Mouse (Mus musculus): ENCODE measurements at regions not wholly inside any gene's neighbourhood (a gene's known extent, or its start where the extent isn't known, plus 50 kb on each side); places are given as distances from the start of the nearest gene placed in this dataset.

DNA sequence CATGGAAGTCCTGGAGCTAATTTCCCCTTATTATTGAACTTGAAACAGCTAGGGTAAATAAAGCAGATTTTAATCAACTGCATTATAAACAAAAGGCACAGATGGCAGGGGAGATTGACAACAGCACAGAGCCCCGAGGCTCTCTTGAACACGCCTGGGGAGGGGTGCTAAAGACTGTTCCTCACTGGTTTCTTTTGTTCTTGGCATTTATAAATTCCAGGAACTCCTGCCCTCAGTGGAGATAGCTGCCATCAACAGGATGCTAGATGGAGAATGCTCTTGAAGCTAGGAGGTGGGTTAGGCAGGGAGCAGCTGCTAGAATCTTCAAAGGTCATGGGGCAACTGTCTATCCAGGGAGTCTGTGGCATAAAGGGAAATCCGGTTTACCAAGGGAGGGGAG lies 102.2 kb upstream of the Kit start:
- peaks cover 10% of the 10 kb centered on the region for H3K9me3 ChIP-seq
- H3K4me3 ChIP-seq (replicated peaks) = no peak overlapping the region
- peaks cover 15% of the 10 kb centered on the region for H3K4me1 ChIP-seq
- peaks cover 53% of the 10 kb centered on the region for H3K27me3 ChIP-seq (replicated peaks)
- no peak for TF ChIP-seq GATA1 (IDR thresholded peaks at IDR 0.05; ENCODE audit: borderline replicate concordance, low read length)
- no peak for TF ChIP-seq FLI1 (IDR thresholded peaks at IDR 0.05; ENCODE audit: low read length)
- no peaks in the 10 kb centered on the region for H3K36me3 ChIP-seq (replicated peaks; ENCODE audit: low read length)

DNA sequence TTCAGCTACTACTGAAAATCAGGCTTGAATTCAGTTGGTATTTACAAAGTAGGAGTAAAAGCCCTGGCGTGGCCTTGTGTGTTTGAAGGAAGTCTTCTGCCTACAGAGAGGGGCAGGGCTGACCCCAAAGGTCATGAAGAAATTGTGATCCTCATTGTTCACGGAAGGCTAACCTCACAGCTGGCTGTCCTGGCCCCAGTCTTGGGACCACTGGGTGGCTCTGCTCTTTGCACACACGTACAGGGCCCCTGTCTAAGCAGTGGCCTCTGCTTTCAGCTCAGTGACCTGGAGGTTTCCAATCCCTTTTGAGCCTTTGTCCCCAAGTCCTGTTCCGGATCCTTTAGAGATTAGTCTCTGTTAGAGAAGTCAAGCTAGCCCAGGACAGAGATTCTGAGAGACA lies 99.3 kb upstream of the Kit start:
- no peak for TF ChIP-seq GATA1 (IDR thresholded peaks at IDR 0.05; ENCODE audit: borderline replicate concordance, low read length)
- no peak for TF ChIP-seq FLI1 (IDR thresholded peaks at IDR 0.05; ENCODE audit: low read length)
- no peaks in the 10 kb centered on the region for H3K36me3 ChIP-seq (replicated peaks; ENCODE audit: low read length)
- no peak overlapping the region for H3K4me3 ChIP-seq (replicated peaks)
- peaks cover 15% of the 10 kb centered on the region for H3K4me1 ChIP-seq
- H3K9me3 ChIP-seq = peaks cover 10% of the 10 kb centered on the region
- H3K27me3 ChIP-seq (replicated peaks) = peaks cover 38% of the 10 kb centered on the region

DNA sequence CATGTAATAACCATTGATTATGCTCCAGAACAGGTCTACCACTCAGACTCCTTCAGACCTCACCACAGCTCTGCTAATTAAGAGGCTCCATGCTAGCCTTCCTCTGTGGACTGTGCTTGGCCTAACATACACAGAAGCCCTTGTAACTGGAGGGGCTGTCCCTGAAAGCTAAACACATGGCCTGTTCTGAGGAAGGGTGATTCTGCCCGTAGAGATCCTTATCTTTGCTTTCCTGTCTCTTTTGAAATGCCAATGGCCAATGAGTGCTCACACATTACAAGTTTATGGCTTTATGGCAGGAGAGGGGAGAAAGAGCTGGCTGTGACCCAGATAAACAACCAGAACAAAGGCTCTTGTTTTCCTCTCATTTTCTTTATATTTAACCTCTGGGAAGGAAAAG lies 96.2 kb upstream of the Kit start:
- Histone ChIP-seq H3K4me1 (no peaks in the 10 kb centered on the region; the same call in 1 of the 2 replicates), H3K9me3 (peaks cover 10% of the 10 kb centered on the region), H3K4me3 (replicated peaks) (no peak overlapping the region), H3K27me3 (replicated peaks) (peaks cover 14% of the 10 kb centered on the region), H3K36me3 (replicated peaks; ENCODE audit: low read length) (no peaks in the 10 kb centered on the region)
- TF ChIP-seq GATA1 (IDR thresholded peaks at IDR 0.05; ENCODE audit: borderline replicate concordance, low read length) (no peak), FLI1 (IDR thresholded peaks at IDR 0.05; ENCODE audit: low read length) (no peak)

DNA sequence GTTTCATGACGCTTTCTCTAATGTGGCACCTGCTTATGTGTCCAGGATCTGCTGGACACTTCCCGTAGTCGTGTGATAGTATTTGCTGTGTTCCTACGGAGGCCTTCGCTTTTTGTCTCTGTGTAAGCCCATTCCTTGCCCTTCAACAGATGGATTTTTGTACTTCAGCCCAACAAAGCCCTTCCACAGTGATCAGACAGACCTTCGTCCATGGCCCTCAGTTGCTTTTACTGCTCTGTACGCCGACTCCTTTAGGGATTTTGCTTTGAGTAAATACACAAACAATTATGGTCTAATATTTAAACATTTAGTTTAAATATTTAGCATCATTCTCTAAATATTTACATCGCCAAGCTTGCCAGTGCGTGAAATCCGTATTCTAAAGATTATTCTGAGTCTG lies 95.6 kb upstream of the Kit start:
- Histone ChIP-seq H3K27me3 (replicated peaks) (peaks cover 14% of the 10 kb centered on the region), H3K9me3 (peaks cover 9% of the 10 kb centered on the region), H3K4me1 (no peaks in the 10 kb centered on the region; the same call in 1 of the 2 replicates), H3K4me3 (replicated peaks) (no peak overlapping the region), H3K36me3 (replicated peaks; ENCODE audit: low read length) (no peaks in the 10 kb centered on the region)
- TF ChIP-seq FLI1 (IDR thresholded peaks at IDR 0.05; ENCODE audit: low read length) = no peak
- TF ChIP-seq GATA1 (IDR thresholded peaks at IDR 0.05; ENCODE audit: borderline replicate concordance, low read length) = no peak

DNA sequence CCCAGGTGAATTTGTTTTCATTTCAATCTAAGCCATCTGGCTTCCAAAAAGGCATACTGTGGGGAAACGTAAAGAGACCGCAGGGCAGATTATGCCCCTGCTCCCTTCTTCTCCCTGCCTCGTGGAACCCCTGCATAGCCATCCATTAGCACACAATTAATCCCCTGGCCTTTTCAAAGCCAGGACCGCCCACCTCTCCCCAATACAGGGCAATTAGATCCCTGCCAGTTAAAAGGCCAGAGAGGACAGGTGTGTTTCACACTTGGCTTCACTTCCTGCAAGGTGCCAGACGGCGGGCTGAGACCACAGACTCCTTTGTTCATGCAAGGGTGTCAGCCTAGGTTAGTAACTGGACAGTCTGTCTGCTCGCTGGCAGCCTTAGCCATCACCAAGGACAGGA lies 93.1 kb upstream of the Kit start:
- Histone ChIP-seq H3K4me3 (replicated peaks) (no peak overlapping the region), H3K36me3 (replicated peaks; ENCODE audit: low read length) (no peaks in the 10 kb centered on the region), H3K27me3 (replicated peaks) (peaks cover 12% of the 10 kb centered on the region), H3K9me3 (no peaks in the 10 kb centered on the region; the same call in 1 of the 2 replicates), H3K4me1 (no peaks in the 10 kb centered on the region; the same call in 1 of the 2 replicates)
- TF ChIP-seq GATA1 (IDR thresholded peaks at IDR 0.05; ENCODE audit: borderline replicate concordance, low read length) = no peak
- no peak for TF ChIP-seq FLI1 (IDR thresholded peaks at IDR 0.05; ENCODE audit: low read length)

DNA sequence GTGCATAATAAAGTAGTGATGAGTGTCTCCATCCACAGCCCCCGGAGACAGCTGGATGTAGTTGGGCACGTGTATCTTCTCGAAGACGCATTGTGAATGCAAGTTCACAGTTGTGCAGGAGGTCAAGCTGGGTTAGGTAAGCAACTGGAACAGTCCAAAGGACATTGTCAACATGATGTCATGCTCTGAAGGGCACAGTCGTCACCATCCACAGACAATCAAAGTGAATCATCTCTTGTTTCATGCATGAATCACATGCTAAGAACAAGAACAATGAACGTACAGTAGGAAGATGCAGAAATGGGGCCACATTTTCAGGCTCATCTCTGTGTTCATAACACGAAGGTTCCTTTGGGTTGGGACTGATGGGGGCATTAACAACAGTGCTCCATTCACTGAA lies 90.4 kb upstream of the Kit start:
- Histone ChIP-seq H3K36me3 (replicated peaks; ENCODE audit: low read length) (no peaks in the 10 kb centered on the region), H3K4me1 (no peaks in the 10 kb centered on the region; the same call in 1 of the 2 replicates), H3K4me3 (replicated peaks) (no peak overlapping the region), H3K27me3 (replicated peaks) (peaks cover 13% of the 10 kb centered on the region), H3K9me3 (no peaks in the 10 kb centered on the region; the same call in 1 of the 2 replicates)
- TF ChIP-seq FLI1 (IDR thresholded peaks at IDR 0.05; ENCODE audit: low read length) (no peak), GATA1 (IDR thresholded peaks at IDR 0.05; ENCODE audit: borderline replicate concordance, low read length) (no peak)

DNA sequence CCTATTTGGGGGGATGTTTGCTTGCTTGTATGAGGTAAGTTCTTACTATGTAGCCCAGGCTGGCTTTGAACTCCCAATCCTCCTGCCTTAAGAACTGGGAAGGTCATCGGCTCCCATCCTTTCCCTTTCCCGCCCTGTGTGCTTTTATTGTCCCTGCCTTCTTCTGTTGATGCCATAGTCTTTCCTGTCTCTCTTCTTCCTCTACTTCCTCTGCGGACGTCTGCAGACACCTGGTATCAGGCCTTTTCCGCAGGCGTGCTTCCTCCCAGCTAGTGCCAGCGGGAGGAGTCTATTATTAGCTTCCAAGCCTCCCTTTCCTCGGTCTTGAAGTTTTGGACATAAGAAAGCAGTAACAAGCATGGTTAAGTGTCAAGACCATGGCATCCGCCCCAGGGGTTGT lies 83.9 kb upstream of the Kit start:
- Histone ChIP-seq H3K4me3 (replicated peaks) (no peak overlapping the region), H3K4me1 (no peaks in the 10 kb centered on the region), H3K27me3 (replicated peaks) (peaks cover 11% of the 10 kb centered on the region), H3K9me3 (peaks cover 7% of the 10 kb centered on the region; the same call in 1 of the 2 replicates), H3K36me3 (replicated peaks; ENCODE audit: low read length) (no peaks in the 10 kb centered on the region)
- TF ChIP-seq GATA1 (IDR thresholded peaks at IDR 0.05; ENCODE audit: borderline replicate concordance, low read length) (no peak), FLI1 (IDR thresholded peaks at IDR 0.05; ENCODE audit: low read length) (no peak)

DNA sequence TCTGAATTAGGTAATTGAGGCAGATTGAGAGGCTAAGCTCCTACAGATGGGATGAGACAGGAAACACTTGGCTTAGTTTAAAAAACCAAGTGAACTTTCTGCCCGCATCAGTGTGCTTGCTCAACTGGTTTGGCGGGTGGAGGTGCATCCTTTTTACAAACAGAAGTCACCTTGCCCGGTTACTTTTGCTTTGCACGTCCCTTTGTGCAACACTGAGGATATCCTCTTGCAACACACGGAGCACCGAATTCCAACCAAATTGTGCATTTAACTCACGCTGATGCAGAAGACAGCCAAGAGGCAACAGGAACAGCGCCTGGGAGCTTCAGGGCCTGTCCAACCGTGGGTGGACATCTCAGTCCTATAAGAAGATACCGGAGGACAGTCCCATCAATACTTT lies 80.6 kb upstream of the Kit start:
- H3K36me3 ChIP-seq (replicated peaks; ENCODE audit: low read length) = no peaks in the 10 kb centered on the region
- peaks cover 12% of the 10 kb centered on the region for H3K27me3 ChIP-seq (replicated peaks)
- H3K9me3 ChIP-seq = peaks cover 7% of the 10 kb centered on the region; the same call in 1 of the 2 replicates
- H3K4me1 ChIP-seq = no peaks in the 10 kb centered on the region
- H3K4me3 ChIP-seq (replicated peaks) = no peak overlapping the region
- TF ChIP-seq FLI1 (IDR thresholded peaks at IDR 0.05; ENCODE audit: low read length) (no peak), GATA1 (IDR thresholded peaks at IDR 0.05; ENCODE audit: borderline replicate concordance, low read length) (no peak)

DNA sequence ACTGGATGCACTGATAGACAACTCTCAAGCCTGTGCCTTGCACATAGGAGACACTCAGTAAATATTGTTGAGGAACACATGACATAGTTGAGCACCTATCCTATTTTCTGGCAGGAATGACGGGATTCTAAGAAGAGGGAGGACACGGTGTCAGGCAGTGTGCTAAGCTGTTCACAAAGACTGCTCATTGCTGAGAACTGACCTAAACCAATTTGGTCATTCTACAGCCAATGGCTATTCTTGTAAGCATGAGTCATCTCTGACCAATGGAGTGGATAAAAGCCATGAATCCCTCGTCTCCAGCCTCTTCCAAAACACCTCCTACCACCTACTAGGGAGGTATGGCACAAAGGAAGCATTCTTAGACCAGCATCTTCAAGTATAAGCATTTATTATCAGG lies 75.7 kb upstream of the Kit start:
- Histone ChIP-seq H3K4me3 (replicated peaks) (no peak overlapping the region), H3K9me3 (no peaks in the 10 kb centered on the region), H3K27me3 (replicated peaks) (peaks cover 16% of the 10 kb centered on the region), H3K4me1 (no peaks in the 10 kb centered on the region; the same call in 1 of the 2 replicates), H3K36me3 (replicated peaks; ENCODE audit: low read length) (no peaks in the 10 kb centered on the region)
- TF ChIP-seq FLI1 (IDR thresholded peaks at IDR 0.05; ENCODE audit: low read length) (no peak), GATA1 (IDR thresholded peaks at IDR 0.05; ENCODE audit: borderline replicate concordance, low read length) (no peak)

DNA sequence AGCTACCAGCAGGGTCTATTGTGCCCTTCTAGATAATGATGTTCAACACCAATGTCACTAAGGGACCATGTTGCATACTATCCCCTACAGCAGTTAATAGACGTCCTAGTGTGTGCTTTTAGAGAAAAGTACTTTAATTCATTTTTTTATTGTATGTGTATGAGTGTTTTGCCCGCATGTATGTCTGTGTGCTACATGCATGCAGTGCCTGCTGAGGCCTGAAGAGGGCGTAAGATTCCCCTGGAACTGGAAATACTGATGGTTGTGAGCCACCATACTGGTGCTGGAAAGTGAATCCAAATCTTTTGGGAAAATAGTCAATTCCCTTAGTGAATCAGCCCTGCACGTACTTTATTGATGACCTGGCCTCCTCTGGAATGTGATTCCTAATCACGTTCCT lies 75.0 kb upstream of the Kit start:
- Histone ChIP-seq H3K4me3 (replicated peaks) (no peak overlapping the region), H3K4me1 (no peaks in the 10 kb centered on the region; the same call in 1 of the 2 replicates), H3K36me3 (replicated peaks; ENCODE audit: low read length) (no peaks in the 10 kb centered on the region), H3K9me3 (no peaks in the 10 kb centered on the region), H3K27me3 (replicated peaks) (peaks cover 13% of the 10 kb centered on the region)
- TF ChIP-seq GATA1 (IDR thresholded peaks at IDR 0.05; ENCODE audit: borderline replicate concordance, low read length) (no peak), FLI1 (IDR thresholded peaks at IDR 0.05; ENCODE audit: low read length) (no peak)
